ENCODE assay signal across 21 mouse cellular contexts in genomic region chr7:113038906-113039671, GRCm38 (mm10).
DNase-seq lines count a peak whose midpoint lies in the region; ATAC-seq and TF ChIP-seq lines count a peak whose summit lies in the region.
"Had no signal": no experiment of that assay in that cellular context is flagged by ENCODE, and none has a peak within 500 bp of the region (broad histone marks: within the 10 kb centered on the region; RNA-seq: fewer than 3 reads in every experiment).

No protein-coding gene starts in this region.

- H3K4me2 ChIP-seq in midbrain, embryonic 14.5 days (ENCODE audit: low read length): no peak overlapping the region
- no peak overlapping the region for H3K4me2 ChIP-seq in heart, postnatal 0 days (ENCODE audit: low read depth, low read length)
- H3K4me2 ChIP-seq in hindbrain, embryonic 13.5 days: no peak overlapping the region
- H3K4me2 ChIP-seq: forebrain, embryonic 13.5 days; hindbrain, embryonic 15.5 days; liver, embryonic 11.5 days; lung, embryonic 14.5 days; neural tube, embryonic 12.5 days had no signal

- intact Hi-C loops in heart, postnatal 10 days (cut with DNase I): no loop called here

- H3K9ac ChIP-seq in midbrain, embryonic 14.5 days (replicated peaks; ENCODE audit: low read length): no peak overlapping the region
- no peak overlapping the region for H3K9ac ChIP-seq in heart, postnatal 0 days (replicated peaks; ENCODE audit: low read depth, low read length)
- no peak overlapping the region for H3K9ac ChIP-seq in hindbrain, embryonic 13.5 days
- H3K9ac ChIP-seq: forebrain, embryonic 13.5 days; hindbrain, embryonic 15.5 days; lung, embryonic 14.5 days; neural tube, embryonic 12.5 days had no signal

- peak overlapping the region; percentile 20; the same call in 1 of the 2 replicates for H3K27ac ChIP-seq in midbrain, embryonic 10.5 days (replicated peaks)
- no peak overlapping the region for H3K27ac ChIP-seq in midbrain, embryonic 14.5 days (replicated peaks; ENCODE audit: low read depth, low read length)
- H3K27ac ChIP-seq in heart, postnatal 0 days (ENCODE audit: low read depth): peak overlapping the region; percentile 23; the same call in 1 of the 2 replicates
- H3K27ac ChIP-seq in hindbrain, embryonic 13.5 days: no peak overlapping the region
- H3K27ac ChIP-seq: embryonic facial prominence, embryonic 10.5 days; forebrain, embryonic 13.5 days; hindbrain, embryonic 15.5 days; neural tube, embryonic 12.5 days had no signal

- H3K4me3 ChIP-seq in midbrain, embryonic 10.5 days: no peak overlapping the region
- H3K4me3 ChIP-seq in midbrain, embryonic 14.5 days (replicated peaks; ENCODE audit: low read depth, low read length): no peak overlapping the region
- H3K4me3 ChIP-seq in heart, postnatal 0 days (ENCODE audit: low read depth, low read length): no peak overlapping the region
- no peak overlapping the region for H3K4me3 ChIP-seq in hindbrain, embryonic 13.5 days
- H3K4me3 ChIP-seq: embryonic facial prominence, embryonic 10.5 days; forebrain, embryonic 13.5 days; hindbrain, embryonic 15.5 days; megakaryocyte, embryonic 14.5 days; neural tube, embryonic 12.5 days had no signal

- no peak for ATAC-seq in midbrain, embryonic 14.5 days (ENCODE audit: low FRiP score, low TSS enrichment)
- no peak for ATAC-seq in heart, postnatal 0 days (ENCODE audit: insufficient read depth, low read depth)
- no peak for ATAC-seq in activated CD4-positive, CD25-positive, alpha-beta regulatory T cell, adult 4 months
- no peak for ATAC-seq in hindbrain, embryonic 13.5 days (ENCODE audit: low FRiP score)
- ATAC-seq: forebrain, embryonic 13.5 days had no signal

- whole genome bisulfite sequencing in midbrain, embryonic 10.5 days: 63% methylated on average over 3 of the region's 3 CpGs
- WGBS in midbrain, embryonic 14.5 days: 64% methylated on average over 3 of the region's 3 CpGs
- WGBS in heart, postnatal 0 days: 53% methylated on average over 3 of the region's 3 CpGs
- WGBS in hindbrain, embryonic 13.5 days: 65% methylated on average over 3 of the region's 3 CpGs

- no peak for TF ChIP-seq CTCF in heart, postnatal 0 days (IDR thresholded peaks at IDR 0.05; ENCODE audit: low read depth)

- DNase-seq in heart, adult 8-10 months (ENCODE audit: low spot score): peak; percentile 11
- DNase-seq in heart, postnatal 10 days: no peak
- DNase-seq in midbrain, embryonic 10.5 days (ENCODE audit: low spot score): no peak
- no peak for DNase-seq in midbrain, embryonic 14.5 days
- DNase-seq in adipocyte (ENCODE audit: low spot score): peak; percentile 59
- DNase-seq in heart, postnatal 0 days (ENCODE audit: low spot score): no peak
- DNase-seq: adrenal gland, postnatal 25 days; cerebellum, postnatal 14 days; gastrocnemius, postnatal 14 days; layer of hippocampus, postnatal 36 days; left cerebral cortex, postnatal 4 days; right cerebral cortex, postnatal 14 days had no signal

- H3K9me3 ChIP-seq in midbrain, embryonic 10.5 days (replicated peaks): no peaks in the 10 kb centered on the region
- no peaks in the 10 kb centered on the region for H3K9me3 ChIP-seq in midbrain, embryonic 14.5 days (ENCODE audit: control insufficient read depth, low read length)
- no peaks in the 10 kb centered on the region for H3K9me3 ChIP-seq in heart, postnatal 0 days (replicated peaks; ENCODE audit: control insufficient read depth, low read length)
- H3K9me3 ChIP-seq in hindbrain, embryonic 13.5 days: no peaks in the 10 kb centered on the region
- H3K9me3 ChIP-seq: embryonic facial prominence, embryonic 10.5 days; forebrain, embryonic 13.5 days; hindbrain, embryonic 15.5 days; megakaryocyte, embryonic 14.5 days; neural tube, embryonic 12.5 days had no signal

- peaks cover 13% of the 10 kb centered on the region for H3K4me1 ChIP-seq in midbrain, embryonic 10.5 days
- H3K4me1 ChIP-seq in midbrain, embryonic 14.5 days (ENCODE audit: control insufficient read depth, insufficient read depth, low read length): no peaks in the 10 kb centered on the region
- no peaks in the 10 kb centered on the region for H3K4me1 ChIP-seq in heart, postnatal 0 days (ENCODE audit: control insufficient read depth, insufficient read depth)
- no peaks in the 10 kb centered on the region for H3K4me1 ChIP-seq in hindbrain, embryonic 13.5 days (replicated peaks)
- H3K4me1 ChIP-seq: forebrain, embryonic 13.5 days; hindbrain, embryonic 15.5 days; megakaryocyte, embryonic 14.5 days; neural tube, embryonic 12.5 days had no signal

- no peaks in the 10 kb centered on the region for H3K27me3 ChIP-seq in midbrain, embryonic 10.5 days (ENCODE audit: low read depth, poor library complexity, severe bottlenecking)
- no peaks in the 10 kb centered on the region for H3K27me3 ChIP-seq in midbrain, embryonic 14.5 days (ENCODE audit: control insufficient read depth, insufficient read depth, low read length)
- H3K27me3 ChIP-seq in heart, postnatal 0 days (ENCODE audit: control insufficient read depth, insufficient read depth, low read length): no peaks in the 10 kb centered on the region
- 0 out of 2 replicates have a peak, but pooled peaks cover 3% of the 10 kb centered on the region for H3K27me3 ChIP-seq in hindbrain, embryonic 13.5 days
- H3K27me3 ChIP-seq: forebrain, embryonic 13.5 days; hindbrain, embryonic 15.5 days; neural tube, embryonic 12.5 days had no signal

- no peak for TF ChIP-seq EP300 in heart, postnatal 0 days (IDR thresholded peaks at IDR 0.05; ENCODE audit: low read depth)

- no peaks in the 10 kb centered on the region for H3K36me3 ChIP-seq in midbrain, embryonic 10.5 days
- H3K36me3 ChIP-seq in midbrain, embryonic 14.5 days (ENCODE audit: control insufficient read depth, insufficient read depth, low read length): no peaks in the 10 kb centered on the region
- H3K36me3 ChIP-seq in heart, postnatal 0 days (replicated peaks; ENCODE audit: control insufficient read depth, insufficient read depth, low read length): no peaks in the 10 kb centered on the region
- H3K36me3 ChIP-seq in hindbrain, embryonic 13.5 days: no peaks in the 10 kb centered on the region
- H3K36me3 ChIP-seq: embryonic facial prominence, embryonic 10.5 days; hindbrain, embryonic 15.5 days; neural tube, embryonic 12.5 days had no signal

Comparison
In these comparisons a context has a peak if more than half of its experiments do, and no peak if none do; other contexts are left out.
1. DNase-seq: peak in heart, adult 8-10 months (single experiment) and adipocyte (single experiment); none in heart, postnatal 10 days (0 of 2), midbrain, embryonic 10.5 days (single experiment), midbrain, embryonic 14.5 days (single experiment) and heart, postnatal 0 days (single experiment).
2. H3K27ac ChIP-seq: peak in midbrain, embryonic 10.5 days (single experiment) and heart, postnatal 0 days (single experiment); none in midbrain, embryonic 14.5 days (single experiment) and hindbrain, embryonic 13.5 days (single experiment).